Mouse (Mus musculus): ENCODE data around the gene Rnf130. TPM values are rescaled to one million over a fixed set of nuclear protein-coding genes. Genes with fewer than 3 reads are reported as not detected.
A peak's percentile ranks its signal among the peaks of the same experiment; 100 is the strongest.

Gene Rnf130
- polyA plus RNA-seq, 1 experiment from 2014 or later = 89.3 TPM

DNA sequence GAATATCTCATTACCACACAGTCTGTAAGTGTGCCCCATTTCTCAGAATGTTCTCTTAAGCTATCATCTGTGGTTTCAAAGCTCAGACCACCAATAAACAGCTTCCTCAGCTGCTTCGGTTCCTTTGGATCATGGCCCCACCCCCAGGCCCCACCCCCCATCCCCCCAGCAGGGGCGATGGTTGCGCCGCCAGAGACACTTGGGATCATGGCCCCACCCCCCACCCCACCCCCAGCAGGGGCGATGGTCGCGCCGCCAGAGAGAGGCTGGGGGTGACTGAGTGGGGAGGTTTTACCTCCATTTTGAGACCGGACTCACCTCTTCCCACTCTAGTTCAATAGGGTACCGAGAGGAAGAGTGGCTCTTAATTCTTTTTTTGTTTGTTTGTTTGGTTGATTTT lies 102.6 kb downstream of the Rnf130 start:
- Histone ChIP-seq H3K27me3 (ENCODE audit: control insufficient read depth, insufficient read depth, low read length) (no peaks in the 10 kb centered on the region), H3K9me3 (ENCODE audit: control insufficient read depth, low read length) (no peaks in the 10 kb centered on the region), H3K4me2 (ENCODE audit: low read depth, severe bottlenecking) (peak overlapping the region; percentile 25; the same call in 1 of the 2 replicates), H3K4me3 (ENCODE audit: low read depth, low read length) (no peak overlapping the region), H3K27ac (replicated peaks; ENCODE audit: low read depth, low read length) (no peak overlapping the region), H3K9ac (ENCODE audit: low read length) (no peak overlapping the region), H3K36me3 (ENCODE audit: control insufficient read depth, insufficient read depth, low read length) (no peaks in the 10 kb centered on the region; the same call in 1 of the 2 replicates), H3K4me1 (ENCODE audit: control insufficient read depth, insufficient read depth, low read length) (no peaks in the 10 kb centered on the region)
- ATAC-seq (ENCODE audit: insufficient number of reproducible peaks, low FRiP score, low TSS enrichment, low read depth) (no peak), DNase-seq (ENCODE audit: low spot score) (no peak)
- 5% methylated on average over 10 of the region's 10 CpGs for WGBS

DNA sequence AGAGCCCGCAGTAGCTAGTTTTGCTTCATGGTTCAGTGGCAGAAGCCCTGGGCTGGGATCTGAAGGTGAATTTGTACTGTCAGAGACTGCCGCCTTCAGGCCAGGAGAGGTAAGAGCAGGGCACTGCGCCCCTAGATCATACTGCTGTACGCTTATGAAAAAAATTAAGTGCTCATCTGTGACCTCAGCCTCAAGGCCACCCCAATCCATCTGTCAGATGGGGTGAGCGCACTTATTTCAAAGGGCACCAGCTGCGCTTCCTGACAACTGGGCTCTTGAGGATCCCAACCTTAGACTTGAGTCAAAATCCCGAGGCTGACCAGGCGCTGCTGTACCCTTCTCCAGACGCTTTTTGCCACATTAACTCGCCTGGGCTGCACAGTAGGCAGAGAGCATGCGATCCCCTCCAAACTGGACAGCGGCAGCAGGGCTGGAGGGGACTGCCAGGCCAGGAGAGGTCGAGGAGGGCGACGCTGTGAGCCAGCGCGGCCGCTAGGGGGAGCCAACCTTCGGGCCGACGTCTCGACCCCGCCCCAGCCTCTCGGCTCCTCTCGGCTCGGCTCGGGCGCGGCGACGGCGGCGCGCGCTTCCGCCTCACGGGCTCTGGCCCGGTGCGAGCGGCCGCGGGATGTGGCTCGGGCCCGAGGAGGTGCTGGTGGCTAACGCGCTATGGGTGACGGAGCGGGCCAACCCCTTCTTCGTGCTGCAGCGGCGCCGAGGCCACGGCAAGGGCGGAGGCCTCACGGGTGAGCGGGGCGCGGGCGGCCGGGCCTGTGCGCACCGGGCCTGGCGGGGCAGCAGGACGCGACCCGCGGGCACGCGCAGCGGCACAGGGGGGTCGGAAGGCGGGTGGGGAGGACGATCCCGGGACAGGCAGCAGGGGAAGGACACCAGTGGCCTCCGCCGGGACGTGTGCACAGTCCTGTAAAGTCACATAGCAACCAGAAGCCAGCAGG lies 105.9 kb downstream of the Rnf130 start, which contains the start of gene Tbc1d9b:
TSS of gene Tbc1d9b (plus strand) at position 586 of the 956 bp plus-strand sequence.
- H3K9ac ChIP-seq (ENCODE audit: low read length) = peak within 1 kb of the TSS; percentile 98
- DNase-seq (ENCODE audit: low spot score) (peak; percentile 94), ATAC-seq (ENCODE audit: insufficient number of reproducible peaks, low FRiP score, low TSS enrichment, low read depth) (peak; percentile 90)
- no peaks in the 10 kb centered on the region for H3K27me3 ChIP-seq (ENCODE audit: control insufficient read depth, insufficient read depth, low read length)
- H3K4me2 ChIP-seq (ENCODE audit: low read depth, severe bottlenecking) = peak within 1 kb of the TSS; percentile 86
- peak within 1 kb of the TSS; percentile 59 for H3K27ac ChIP-seq (replicated peaks; ENCODE audit: low read depth, low read length)
- peaks cover 2% of the 10 kb centered on the region for H3K36me3 ChIP-seq (ENCODE audit: control insufficient read depth, insufficient read depth, low read length)
- WGBS = under 1% methylated on average over 54 of the region's 77 CpGs
- peak within 1 kb of the TSS; percentile 74 for H3K4me3 ChIP-seq (ENCODE audit: low read depth, low read length)
- H3K9me3 ChIP-seq (ENCODE audit: control insufficient read depth, low read length) = no peaks in the 10 kb centered on the region
- no peaks in the 10 kb centered on the region for H3K4me1 ChIP-seq (ENCODE audit: control insufficient read depth, insufficient read depth, low read length)

DNA sequence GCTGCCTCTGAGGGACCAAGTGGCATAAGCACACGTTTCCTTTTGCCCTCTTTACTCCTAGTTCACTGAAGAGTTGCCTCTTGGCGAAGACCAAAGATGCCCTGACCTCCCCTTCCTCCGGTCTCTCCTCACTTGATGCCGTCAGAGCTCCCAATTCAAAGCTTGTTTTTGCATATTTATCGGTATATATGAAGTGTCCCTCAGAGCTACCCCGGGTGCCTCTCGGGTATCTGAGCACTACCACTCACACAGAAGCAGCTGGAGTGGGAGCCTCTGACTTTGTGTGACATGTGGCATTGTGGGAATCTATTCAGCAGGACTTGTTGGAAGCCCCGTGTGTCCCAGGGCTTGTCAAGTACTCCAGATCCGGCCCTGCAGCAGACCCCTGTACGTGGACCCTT lies 106.7 kb downstream of the Rnf130 start:
- Histone ChIP-seq H3K9ac (ENCODE audit: low read length) (peak overlapping the region; percentile 98), H3K27ac (replicated peaks; ENCODE audit: low read depth, low read length) (no peak overlapping the region), H3K4me1 (ENCODE audit: control insufficient read depth, insufficient read depth, low read length) (no peaks in the 10 kb centered on the region), H3K4me2 (ENCODE audit: low read depth, severe bottlenecking) (peak overlapping the region; percentile 86), H3K27me3 (ENCODE audit: control insufficient read depth, insufficient read depth, low read length) (no peaks in the 10 kb centered on the region), H3K36me3 (ENCODE audit: control insufficient read depth, insufficient read depth, low read length) (peaks cover 4% of the 10 kb centered on the region), H3K4me3 (ENCODE audit: low read depth, low read length) (peak overlapping the region; percentile 74), H3K9me3 (ENCODE audit: control insufficient read depth, low read length) (no peaks in the 10 kb centered on the region)
- DNase-seq (ENCODE audit: low spot score) (no peak), ATAC-seq (ENCODE audit: insufficient number of reproducible peaks, low FRiP score, low TSS enrichment, low read depth) (no peak)
- 36% methylated on average over 10 of the region's 10 CpGs for WGBS

DNA sequence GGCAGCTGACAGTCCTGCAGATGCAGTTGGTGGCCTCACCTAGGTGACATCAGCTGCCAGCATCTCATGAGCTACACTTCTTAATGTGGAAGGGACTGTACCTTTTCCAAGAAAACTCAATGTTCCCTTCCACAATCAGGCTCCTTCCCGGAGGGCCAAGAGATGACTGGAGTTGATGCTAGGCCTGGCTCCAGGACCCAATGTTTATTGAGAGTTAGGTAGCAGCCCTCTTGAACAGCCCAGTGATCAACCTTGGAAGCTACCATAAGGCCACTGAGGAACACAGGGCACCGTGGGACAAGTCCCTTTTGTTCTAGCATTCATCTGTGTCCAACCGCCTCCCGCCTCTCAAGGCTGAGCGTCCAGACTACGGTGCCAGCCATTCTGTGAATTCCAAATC lies 107.1 kb downstream of the Rnf130 start:
- Histone ChIP-seq H3K27me3 (ENCODE audit: control insufficient read depth, insufficient read depth, low read length) (no peaks in the 10 kb centered on the region), H3K4me2 (ENCODE audit: low read depth, severe bottlenecking) (peak overlapping the region; percentile 86), H3K9ac (ENCODE audit: low read length) (peak overlapping the region; percentile 98), H3K36me3 (ENCODE audit: control insufficient read depth, insufficient read depth, low read length) (peaks cover 4% of the 10 kb centered on the region), H3K27ac (replicated peaks; ENCODE audit: low read depth, low read length) (no peak overlapping the region), H3K4me3 (ENCODE audit: low read depth, low read length) (peak overlapping the region; percentile 74), H3K9me3 (ENCODE audit: control insufficient read depth, low read length) (no peaks in the 10 kb centered on the region), H3K4me1 (ENCODE audit: control insufficient read depth, insufficient read depth, low read length) (no peaks in the 10 kb centered on the region)
- ATAC-seq (ENCODE audit: insufficient number of reproducible peaks, low FRiP score, low TSS enrichment, low read depth) (no peak), DNase-seq (ENCODE audit: low spot score) (no peak)
- WGBS = 93% methylated on average over 6 of the region's 6 CpGs

DNA sequence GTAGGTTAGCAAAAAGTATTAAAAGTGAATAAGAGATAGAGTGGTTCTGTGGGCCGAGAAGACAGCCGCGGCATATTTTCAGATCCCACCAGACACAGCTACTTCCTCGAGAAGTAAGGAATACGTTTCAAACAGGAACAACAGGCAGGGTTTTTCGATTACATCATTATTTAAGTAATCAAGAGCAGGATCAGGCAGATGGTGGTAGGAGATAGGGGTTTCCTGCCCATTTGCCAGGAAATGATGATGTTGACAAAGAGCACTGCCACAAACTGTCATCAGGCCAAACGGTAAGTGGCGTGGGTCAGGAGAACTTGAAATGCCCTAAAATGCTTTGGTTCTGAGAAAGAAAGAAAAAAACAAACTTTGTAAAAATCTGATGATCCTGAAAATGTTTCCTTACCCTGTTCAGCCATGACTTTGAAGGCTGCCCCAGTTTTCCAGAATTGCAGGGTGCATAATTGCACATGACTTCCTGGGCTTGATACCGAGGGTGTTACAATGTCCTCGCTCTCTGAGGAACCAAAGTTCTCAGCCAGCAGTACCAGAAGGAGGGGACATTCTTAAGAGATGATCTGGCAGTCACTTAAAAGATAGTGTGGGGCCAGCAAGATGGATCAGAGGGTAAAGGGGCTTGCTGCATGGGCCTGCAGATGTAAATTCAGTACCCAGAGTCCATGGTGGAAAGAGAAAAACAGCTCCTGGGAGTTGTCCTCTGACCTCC lies 109.2 kb downstream of the Rnf130 start:
- Histone ChIP-seq H3K4me1 (ENCODE audit: control insufficient read depth, insufficient read depth, low read length) (no peaks in the 10 kb centered on the region), H3K9ac (ENCODE audit: low read length) (no peak overlapping the region), H3K4me2 (ENCODE audit: low read depth, severe bottlenecking) (no peak overlapping the region), H3K27me3 (ENCODE audit: control insufficient read depth, insufficient read depth, low read length) (no peaks in the 10 kb centered on the region), H3K4me3 (ENCODE audit: low read depth, low read length) (no peak overlapping the region), H3K36me3 (ENCODE audit: control insufficient read depth, insufficient read depth, low read length) (peaks cover 4% of the 10 kb centered on the region), H3K9me3 (ENCODE audit: control insufficient read depth, low read length) (no peaks in the 10 kb centered on the region), H3K27ac (replicated peaks; ENCODE audit: low read depth, low read length) (no peak overlapping the region)
- DNase-seq (ENCODE audit: low spot score) (no peak), ATAC-seq (ENCODE audit: insufficient number of reproducible peaks, low FRiP score, low TSS enrichment, low read depth) (no peak)
- WGBS = 81% methylated on average over 10 of the region's 10 CpGs

DNA sequence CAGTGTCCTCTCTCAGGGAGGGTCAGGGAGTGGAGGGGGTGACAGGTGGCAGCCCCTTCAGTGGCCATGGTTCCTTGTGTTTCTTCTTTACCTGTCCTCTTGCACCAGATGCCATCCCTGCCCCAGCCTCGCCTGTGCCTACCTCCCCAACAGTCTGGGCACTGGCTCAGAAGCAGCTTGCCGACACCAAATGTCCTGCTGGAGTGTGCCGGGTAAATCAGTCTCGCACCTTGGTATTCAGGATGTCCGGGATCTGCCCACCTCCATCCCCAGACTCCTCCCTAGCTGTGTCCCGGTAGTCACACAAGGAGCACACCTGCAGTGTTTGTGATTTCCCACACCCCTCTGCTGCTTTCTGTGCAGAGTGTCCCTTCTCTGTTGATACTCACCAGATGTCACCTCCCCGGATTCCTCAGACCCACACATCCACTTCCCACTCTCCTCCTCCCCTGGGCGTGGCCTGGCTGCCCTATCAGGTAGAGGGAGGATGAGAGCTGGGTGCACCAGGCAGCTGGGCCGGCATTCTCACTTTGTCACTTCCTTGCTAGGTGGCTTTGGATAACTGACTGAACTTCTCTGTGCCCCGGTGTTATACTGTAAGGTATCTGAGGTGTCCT lies 113.2 kb downstream of the Rnf130 start:
- Histone ChIP-seq H3K4me3 (ENCODE audit: low read depth, low read length) (no peak overlapping the region), H3K36me3 (ENCODE audit: control insufficient read depth, insufficient read depth, low read length) (peaks cover 16% of the 10 kb centered on the region), H3K27me3 (ENCODE audit: control insufficient read depth, insufficient read depth, low read length) (no peaks in the 10 kb centered on the region), H3K9ac (ENCODE audit: low read length) (no peak overlapping the region), H3K4me1 (ENCODE audit: control insufficient read depth, insufficient read depth, low read length) (no peaks in the 10 kb centered on the region), H3K27ac (replicated peaks; ENCODE audit: low read depth, low read length) (no peak overlapping the region), H3K4me2 (ENCODE audit: low read depth, severe bottlenecking) (no peak overlapping the region), H3K9me3 (ENCODE audit: control insufficient read depth, low read length) (no peaks in the 10 kb centered on the region)
- DNase-seq (ENCODE audit: low spot score) = no peak
- WGBS = 51% methylated on average over 10 of the region's 10 CpGs
- ATAC-seq (ENCODE audit: insufficient number of reproducible peaks, low FRiP score, low TSS enrichment, low read depth) = no peak

DNA sequence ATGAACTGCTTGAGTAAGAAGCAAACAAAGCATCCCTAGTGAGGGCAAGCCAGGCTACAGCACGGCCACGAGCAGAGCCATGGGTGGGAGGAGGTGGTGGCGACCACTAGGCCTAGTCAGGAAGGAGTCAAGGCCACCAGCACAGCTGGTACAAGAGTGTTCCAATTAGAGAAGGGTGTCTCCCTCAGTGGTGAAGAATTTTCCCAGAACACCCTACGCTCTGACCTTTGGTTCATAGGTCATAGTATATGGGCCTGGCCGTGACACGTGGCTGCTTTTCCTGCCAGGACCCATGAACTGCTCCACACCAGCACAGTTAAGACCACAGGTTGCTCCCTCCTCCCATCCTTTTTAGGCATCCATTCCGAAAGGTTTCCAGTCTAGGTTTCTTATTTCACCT lies 114.4 kb downstream of the Rnf130 start:
- no peaks in the 10 kb centered on the region for H3K27me3 ChIP-seq (ENCODE audit: control insufficient read depth, insufficient read depth, low read length)
- H3K36me3 ChIP-seq (ENCODE audit: control insufficient read depth, insufficient read depth, low read length) = peaks cover 16% of the 10 kb centered on the region
- WGBS = 77% methylated on average over 7 of the region's 7 CpGs
- no peaks in the 10 kb centered on the region for H3K9me3 ChIP-seq (ENCODE audit: control insufficient read depth, low read length)
- H3K9ac ChIP-seq (ENCODE audit: low read length) = no peak overlapping the region
- no peaks in the 10 kb centered on the region for H3K4me1 ChIP-seq (ENCODE audit: control insufficient read depth, insufficient read depth, low read length)
- DNase-seq (ENCODE audit: low spot score) (no peak), ATAC-seq (ENCODE audit: insufficient number of reproducible peaks, low FRiP score, low TSS enrichment, low read depth) (no peak)
- no peak overlapping the region for H3K4me2 ChIP-seq (ENCODE audit: low read depth, severe bottlenecking)
- H3K27ac ChIP-seq (replicated peaks; ENCODE audit: low read depth, low read length) = no peak overlapping the region
- no peak overlapping the region for H3K4me3 ChIP-seq (ENCODE audit: low read depth, low read length)

DNA sequence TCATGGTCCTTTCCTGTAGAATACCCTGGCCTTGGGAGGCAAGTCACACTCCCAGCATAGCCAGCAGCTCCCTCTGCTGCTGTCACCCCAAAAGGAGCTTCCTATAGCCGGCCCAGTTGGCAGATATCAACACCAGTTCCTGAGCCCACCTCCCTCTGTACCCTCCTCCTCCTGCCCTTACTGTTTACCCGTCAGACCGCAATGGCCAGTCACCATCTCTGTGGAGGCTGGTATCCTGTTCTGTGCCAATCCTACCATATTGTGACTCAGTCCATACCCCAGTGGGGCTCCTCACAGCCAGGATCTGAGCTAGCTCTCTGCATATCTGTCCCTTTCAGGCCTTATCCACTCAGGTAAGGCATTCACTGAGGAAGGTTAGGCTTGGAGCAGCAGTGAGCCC lies 120.4 kb downstream of the Rnf130 start:
- ATAC-seq (ENCODE audit: insufficient number of reproducible peaks, low FRiP score, low TSS enrichment, low read depth) (no peak), DNase-seq (ENCODE audit: low spot score) (no peak)
- Histone ChIP-seq H3K4me1 (ENCODE audit: control insufficient read depth, insufficient read depth, low read length) (no peaks in the 10 kb centered on the region), H3K27me3 (ENCODE audit: control insufficient read depth, insufficient read depth, low read length) (no peaks in the 10 kb centered on the region), H3K4me2 (ENCODE audit: low read depth, severe bottlenecking) (no peak overlapping the region), H3K27ac (replicated peaks; ENCODE audit: low read depth, low read length) (no peak overlapping the region), H3K4me3 (ENCODE audit: low read depth, low read length) (no peak overlapping the region), H3K9ac (ENCODE audit: low read length) (no peak overlapping the region), H3K36me3 (ENCODE audit: control insufficient read depth, insufficient read depth, low read length) (peaks cover 30% of the 10 kb centered on the region), H3K9me3 (ENCODE audit: control insufficient read depth, low read length) (no peaks in the 10 kb centered on the region)
- 93% methylated on average over 3 of the region's 3 CpGs for WGBS

Measured in limb, embryonic 11.5 days (tissue).